Mouse (Mus musculus): ENCODE results near the gene Sf3a3. TPM values are rescaled to one million over a fixed set of nuclear protein-coding genes. Genes with fewer than 3 reads are reported as not detected.

Gene Sf3a3
- polyA plus RNA-seq, 1 experiment from 2014 or later: 37.1 TPM

DNA sequence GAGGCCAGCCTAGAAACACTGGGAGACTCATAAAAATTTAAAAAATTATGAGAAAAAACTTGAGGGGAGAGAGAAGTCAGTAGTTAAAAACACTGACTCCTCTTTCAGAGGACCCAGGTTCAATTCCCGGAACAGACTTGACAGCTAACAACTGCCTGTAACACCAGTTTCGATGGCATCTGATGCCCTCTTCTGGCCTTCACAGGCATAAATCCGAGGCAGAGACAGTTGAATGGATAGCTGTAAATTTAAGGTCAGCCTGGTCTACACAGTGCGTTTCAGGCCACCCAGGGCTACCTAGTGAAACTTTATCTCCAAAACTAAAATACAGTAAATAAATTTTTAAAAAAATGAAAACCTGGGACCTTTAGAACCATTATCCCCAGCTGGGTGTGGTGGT lies 29.6 kb upstream of the Sf3a3 start:
- 74% methylated on average over 4 of the region's 4 CpGs for WGBS (ENCODE audit: insufficient replicate concordance)

DNA sequence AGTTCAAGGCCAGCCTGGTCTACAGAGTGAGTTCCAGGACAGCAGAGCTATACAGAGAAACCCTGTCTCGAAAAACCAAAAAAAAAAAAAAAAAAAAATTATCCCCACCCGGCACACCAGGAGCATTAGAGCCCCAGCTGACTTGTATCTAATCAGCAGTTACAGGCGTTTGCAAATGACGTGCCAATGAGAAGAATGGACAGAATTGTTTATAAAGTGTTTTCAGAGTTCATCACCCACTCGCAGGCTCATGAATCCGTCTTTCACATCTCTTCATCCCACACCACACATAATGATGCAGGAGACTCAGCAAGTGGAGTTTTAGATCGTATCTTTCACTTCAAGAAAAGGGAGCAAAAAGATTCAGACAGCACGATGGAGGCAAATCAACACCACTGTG lies 29.1 kb upstream of the Sf3a3 start:
- DNase-seq (no peak), ATAC-seq (no peak)
- Histone ChIP-seq H3K36me3 (replicated peaks; ENCODE audit: insufficient read depth, low read length) (peaks cover 35% of the 10 kb centered on the region), H3K9ac (replicated peaks) (no peak overlapping the region), H3K27ac (ENCODE audit: low read depth) (no peak overlapping the region), H3K27me3 (ENCODE audit: insufficient read depth, low read length) (no peaks in the 10 kb centered on the region), H3K4me3 (ENCODE audit: low read depth, low read length) (no peak overlapping the region), H3K9me3 (ENCODE audit: low read length) (no peaks in the 10 kb centered on the region), H3K4me1 (ENCODE audit: insufficient read depth) (no peaks in the 10 kb centered on the region), H3K4me2 (ENCODE audit: low read depth, low read length) (no peak overlapping the region)
- WGBS (ENCODE audit: insufficient replicate concordance): 74% methylated on average over 8 of the region's 8 CpGs
- TF ChIP-seq EP300 (IDR thresholded peaks at IDR 0.05; ENCODE audit: low read depth) (no peak), CTCF (IDR thresholded peaks at IDR 0.05; ENCODE audit: low read depth) (no peak)

More for the DNA sequence above, 29.6 kb upstream of the Sf3a3 start:
- Histone ChIP-seq H3K36me3 (replicated peaks; ENCODE audit: insufficient read depth, low read length) (peaks cover 40% of the 10 kb centered on the region), H3K27ac (ENCODE audit: low read depth) (no peak overlapping the region), H3K4me1 (ENCODE audit: insufficient read depth) (no peaks in the 10 kb centered on the region), H3K27me3 (ENCODE audit: insufficient read depth, low read length) (no peaks in the 10 kb centered on the region), H3K4me2 (ENCODE audit: low read depth, low read length) (no peak overlapping the region), H3K4me3 (ENCODE audit: low read depth, low read length) (no peak overlapping the region), H3K9ac (replicated peaks) (no peak overlapping the region), H3K9me3 (ENCODE audit: low read length) (no peaks in the 10 kb centered on the region)
- no peak for DNase-seq
- no peak for ATAC-seq
- peak; percentile 43 for TF ChIP-seq CTCF (IDR thresholded peaks at IDR 0.05; ENCODE audit: low read depth)
- no peak for TF ChIP-seq EP300 (IDR thresholded peaks at IDR 0.05; ENCODE audit: low read depth)

DNA sequence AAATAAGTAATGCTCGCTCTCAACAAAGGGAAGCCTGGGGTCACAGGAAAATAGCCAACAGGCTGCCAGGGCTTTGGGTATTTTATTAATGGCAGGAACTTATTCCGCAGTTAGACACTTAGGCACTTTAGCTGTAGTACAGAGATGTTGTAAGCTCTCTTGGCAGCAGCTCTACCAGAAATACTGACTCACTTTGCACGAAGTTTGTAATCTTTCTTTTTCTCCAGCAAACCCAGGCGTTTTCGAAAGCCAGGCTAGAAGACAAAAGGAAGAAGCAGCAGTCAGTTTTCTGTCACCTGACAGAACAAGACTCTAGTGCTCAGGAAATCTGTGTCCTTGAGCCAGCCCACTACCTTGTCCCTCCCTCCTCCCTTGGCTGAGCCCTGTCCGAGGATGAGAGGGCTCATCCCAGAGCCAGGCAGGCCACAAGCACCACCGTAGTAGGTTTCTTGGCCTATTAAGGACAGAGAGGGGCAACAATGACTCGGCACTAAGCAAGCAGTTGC lies 28.6 kb upstream of the Sf3a3 start:
- Histone ChIP-seq H3K4me3 (ENCODE audit: low read depth, low read length) (no peak overlapping the region), H3K4me1 (ENCODE audit: insufficient read depth) (peaks cover 3% of the 10 kb centered on the region), H3K36me3 (replicated peaks; ENCODE audit: insufficient read depth, low read length) (peaks cover 31% of the 10 kb centered on the region), H3K27ac (ENCODE audit: low read depth) (no peak overlapping the region), H3K9ac (replicated peaks) (no peak overlapping the region), H3K9me3 (ENCODE audit: low read length) (no peaks in the 10 kb centered on the region), H3K27me3 (ENCODE audit: insufficient read depth, low read length) (no peaks in the 10 kb centered on the region), H3K4me2 (ENCODE audit: low read depth, low read length) (no peak overlapping the region)
- no peak for TF ChIP-seq CTCF (IDR thresholded peaks at IDR 0.05; ENCODE audit: low read depth)
- TF ChIP-seq EP300 (IDR thresholded peaks at IDR 0.05; ENCODE audit: low read depth): no peak
- 73% methylated on average over 8 of the region's 8 CpGs for WGBS (ENCODE audit: insufficient replicate concordance)
- ATAC-seq (no peak), DNase-seq (no peak)

DNA sequence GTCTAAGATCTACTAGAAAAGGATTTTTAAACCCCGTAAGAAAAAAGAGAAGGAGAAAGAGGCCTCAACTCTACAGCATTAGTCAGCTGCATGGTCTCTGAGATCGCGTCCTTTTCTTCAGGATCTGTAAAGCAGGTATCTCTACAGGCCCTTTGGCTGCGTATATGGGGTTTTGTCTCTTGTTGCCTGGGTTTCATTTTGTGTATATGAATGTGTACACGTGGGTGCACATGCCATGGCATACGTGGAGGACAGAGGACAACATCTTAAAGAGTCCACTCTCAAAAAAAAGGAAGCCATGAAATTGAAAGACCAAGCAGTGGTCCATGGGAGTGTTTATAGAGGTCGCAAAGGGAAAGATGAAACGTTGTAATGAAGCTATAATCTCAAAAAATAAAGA lies 23.1 kb upstream of the Sf3a3 start:
- WGBS (ENCODE audit: insufficient replicate concordance): 63% methylated on average over 8 of the region's 8 CpGs
- DNase-seq: no peak
- peak overlapping the region; percentile 15; the same call in 1 of the 2 replicates for H3K4me2 ChIP-seq (ENCODE audit: low read depth, low read length)

DNA sequence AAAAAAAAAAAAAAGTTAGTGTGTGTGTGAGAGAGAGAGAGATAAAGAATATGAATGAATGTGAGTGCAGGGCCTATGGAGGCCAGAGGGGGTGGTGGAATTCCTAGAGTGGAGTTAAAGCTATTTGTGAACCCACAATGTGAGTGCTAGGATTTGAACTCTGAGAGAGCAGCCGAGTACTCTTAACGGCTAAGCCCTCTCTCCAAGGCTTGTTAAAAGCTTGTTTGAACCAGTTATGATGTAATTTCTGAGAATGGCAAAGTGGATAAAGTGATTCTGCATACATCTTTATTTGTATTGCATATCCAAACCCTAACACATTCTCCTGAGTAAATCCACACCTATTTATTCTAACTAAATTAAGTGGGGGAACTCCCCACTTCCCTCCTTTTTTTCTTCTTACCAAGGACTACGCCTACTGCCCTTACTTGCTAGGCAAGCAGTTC lies 22.1 kb upstream of the Sf3a3 start:
- DNase-seq: no peak
- Histone ChIP-seq H3K4me3 (ENCODE audit: low read depth, low read length) (peak overlapping the region; percentile 83), H3K4me2 (ENCODE audit: low read depth, low read length) (peak overlapping the region; percentile 84), H3K36me3 (replicated peaks; ENCODE audit: insufficient read depth, low read length) (0 out of 2 replicates have a peak, but pooled peaks cover 3% of the 10 kb centered on the region), H3K27ac (ENCODE audit: low read depth) (peak overlapping the region; percentile 60; the same call in 1 of the 2 replicates), H3K4me1 (ENCODE audit: insufficient read depth) (peaks cover 26% of the 10 kb centered on the region), H3K9ac (replicated peaks) (peak overlapping the region; percentile 86), H3K9me3 (ENCODE audit: low read length) (no peaks in the 10 kb centered on the region), H3K27me3 (ENCODE audit: insufficient read depth, low read length) (no peaks in the 10 kb centered on the region)
- no peak for TF ChIP-seq CTCF (IDR thresholded peaks at IDR 0.05; ENCODE audit: low read depth)
- no peak for TF ChIP-seq EP300 (IDR thresholded peaks at IDR 0.05; ENCODE audit: low read depth)
- WGBS (ENCODE audit: insufficient replicate concordance): 59% methylated on average over 3 of the region's 3 CpGs
- no peak for ATAC-seq

More for the DNA sequence above, 23.1 kb upstream of the Sf3a3 start:
- Histone ChIP-seq H3K9ac (replicated peaks) (0 out of 2 replicates have a peak overlapping the region, but pooled peaks have one; percentile 16), H3K27ac (ENCODE audit: low read depth) (peak overlapping the region; percentile 2; the same call in 1 of the 2 replicates), H3K36me3 (replicated peaks; ENCODE audit: insufficient read depth, low read length) (0 out of 2 replicates have a peak, but pooled peaks cover 3% of the 10 kb centered on the region), H3K27me3 (ENCODE audit: insufficient read depth, low read length) (no peaks in the 10 kb centered on the region), H3K9me3 (ENCODE audit: low read length) (no peaks in the 10 kb centered on the region), H3K4me3 (ENCODE audit: low read depth, low read length) (no peak overlapping the region), H3K4me1 (ENCODE audit: insufficient read depth) (peaks cover 26% of the 10 kb centered on the region)
- TF ChIP-seq EP300 (IDR thresholded peaks at IDR 0.05; ENCODE audit: low read depth): no peak
- TF ChIP-seq CTCF (IDR thresholded peaks at IDR 0.05; ENCODE audit: low read depth): no peak
- no peak for ATAC-seq

DNA sequence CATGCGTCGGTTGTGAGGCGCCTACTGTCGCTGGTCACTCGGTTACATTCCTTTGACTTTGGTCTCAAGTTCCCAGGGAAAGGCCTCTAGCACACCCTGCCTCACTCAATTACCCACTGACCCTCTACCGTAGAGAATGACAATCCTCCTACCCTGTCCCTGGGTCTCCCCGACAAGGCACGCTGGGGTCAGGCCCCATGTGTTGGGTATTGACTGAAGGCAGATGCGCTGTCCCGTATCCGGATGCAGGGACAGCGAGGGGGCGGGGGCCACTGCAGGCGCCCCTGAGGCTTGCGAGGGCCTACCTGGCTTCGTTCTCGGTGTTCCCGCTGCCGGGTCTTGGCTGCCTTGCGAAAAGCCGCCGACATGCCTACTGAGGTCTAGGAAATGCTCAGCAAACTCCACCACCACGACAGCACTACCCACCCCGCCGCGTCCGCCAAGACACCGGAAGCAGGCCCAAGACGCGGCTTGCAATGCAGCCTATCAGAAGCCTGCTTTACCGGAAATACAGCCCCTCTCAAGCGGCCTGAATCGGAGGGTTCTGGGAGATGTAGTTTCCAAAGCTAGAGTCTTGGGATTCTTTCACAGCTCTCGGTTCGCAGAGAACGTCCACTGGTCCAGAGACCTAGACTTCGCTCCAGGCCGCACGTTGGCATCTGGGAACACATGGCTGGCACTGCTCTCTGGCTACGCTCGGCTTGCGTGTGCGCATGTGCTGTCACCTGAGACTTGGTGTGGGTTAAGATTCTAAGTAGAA lies 21.3 kb upstream of the Sf3a3 start, which contains the start of gene Utp11:
Utp11 (minus strand) TSS at position 466 of the 760 bp plus-strand sequence.
- Histone ChIP-seq H3K9me3 (ENCODE audit: low read length) (no peaks in the 10 kb centered on the region), H3K4me2 (ENCODE audit: low read depth, low read length) (peak within 1 kb of the TSS; percentile 84), H3K36me3 (replicated peaks; ENCODE audit: insufficient read depth, low read length) (no peaks in the 10 kb centered on the region), H3K27me3 (ENCODE audit: insufficient read depth, low read length) (no peaks in the 10 kb centered on the region), H3K4me1 (ENCODE audit: insufficient read depth) (peaks cover 26% of the 10 kb centered on the region), H3K9ac (replicated peaks) (peak within 1 kb of the TSS; percentile 86), H3K4me3 (ENCODE audit: low read depth, low read length) (peak within 1 kb of the TSS; percentile 83), H3K27ac (ENCODE audit: low read depth) (peak within 1 kb of the TSS; percentile 60)
- 1% methylated on average over 43 of the region's 43 CpGs for WGBS (ENCODE audit: insufficient replicate concordance)
- DNase-seq (peak; percentile 88), ATAC-seq (peak; percentile 97)
- TF ChIP-seq CTCF (IDR thresholded peaks at IDR 0.05; ENCODE audit: low read depth): no peak
- no peak for TF ChIP-seq EP300 (IDR thresholded peaks at IDR 0.05; ENCODE audit: low read depth)
